Mouse (Mus musculus): ENCODE data around the gene Fcgr3. TPM values are rescaled to one million over a fixed set of nuclear protein-coding genes. Genes with fewer than 3 reads are reported as not detected.

Gene Fcgr3
- polyA plus RNA-seq, 1 experiment from 2014 or later, result 5.3 TPM

- no peaks in the 10 kb centered on the region for H3K9me3 ChIP-seq
- ATAC-seq (ENCODE audit: insufficient number of reproducible peaks, insufficient read depth, low FRiP score, low TSS enrichment, low read depth), result no peak
- WGBS, result 88% methylated on average over 4 of the region's 4 CpGs
- no peaks in the 10 kb centered on the region for H3K27me3 ChIP-seq
- no peak overlapping the region for H3K4me2 ChIP-seq
- H3K27ac ChIP-seq, result no peak overlapping the region
- H3K4me1 ChIP-seq (replicated peaks), result no peaks in the 10 kb centered on the region
- no peak overlapping the region for H3K4me3 ChIP-seq (replicated peaks)
- no peaks in the 10 kb centered on the region for H3K36me3 ChIP-seq
- H3K9ac ChIP-seq (replicated peaks), result no peak overlapping the region
Measured at GRCm38 (mm10) chr1:171006335-171006734, 58.4 kb downstream of the Fcgr3 start.

- no peak for ATAC-seq (ENCODE audit: insufficient number of reproducible peaks, insufficient read depth, low FRiP score, low TSS enrichment, low read depth)
- no peak overlapping the region for H3K4me3 ChIP-seq (replicated peaks)
- no peaks in the 10 kb centered on the region for H3K9me3 ChIP-seq
Measured at GRCm38 (mm10) chr1:171005586-171005985, 59.1 kb downstream of the Fcgr3 start.

GRCm38 (mm10) chr1:171005081-171005480 lies 59.7 kb downstream of the Fcgr3 start:
- no peaks in the 10 kb centered on the region for H3K9me3 ChIP-seq
- no peak for ATAC-seq (ENCODE audit: insufficient number of reproducible peaks, insufficient read depth, low FRiP score, low TSS enrichment, low read depth)
- 68% methylated on average over 6 of the region's 6 CpGs for WGBS

More at GRCm38 (mm10) chr1:171005586-171005985, 59.1 kb downstream of the Fcgr3 start:
- H3K27me3 ChIP-seq, result no peaks in the 10 kb centered on the region
- no peak overlapping the region for H3K27ac ChIP-seq
- H3K36me3 ChIP-seq, result no peaks in the 10 kb centered on the region
- no peaks in the 10 kb centered on the region for H3K4me1 ChIP-seq (replicated peaks)
- H3K9ac ChIP-seq (replicated peaks), result no peak overlapping the region
- no peak overlapping the region for H3K4me2 ChIP-seq

More at GRCm38 (mm10) chr1:171005081-171005480, 59.7 kb downstream of the Fcgr3 start:
- no peak overlapping the region for H3K27ac ChIP-seq
- no peak overlapping the region for H3K4me3 ChIP-seq (replicated peaks)
- H3K9ac ChIP-seq (replicated peaks), result no peak overlapping the region
- no peaks in the 10 kb centered on the region for H3K4me1 ChIP-seq (replicated peaks)
- H3K4me2 ChIP-seq, result no peak overlapping the region
- no peaks in the 10 kb centered on the region for H3K36me3 ChIP-seq
- H3K27me3 ChIP-seq, result no peaks in the 10 kb centered on the region

Small RNA genes lying within 50 kb of the gene (microRNA-seq; reads per million reads assigned to microRNA genes)
- gene Gm27552 (not detected), gene Gm27844 (not detected), gene Mir6546 (3.7 reads per million, percentile 12 among the genes with 10 or more reads in this experiment)

Other genes starting within 250 kb of the Fcgr3 start
- gene Atf6, start 197.2 kb downstream of the Fcgr3 start, polyA plus RNA-seq (2016; fragmentation: Nextera tagmentation; extraction: Ambion mirVana), result 8.4 and 9.3 TPM in 2 replicates
- 0.28 and 0.42 TPM in 2 replicates for gene Gm26620, start 179.9 kb downstream of the Fcgr3 start, polyA plus RNA-seq (2016; fragmentation: Nextera tagmentation; extraction: Ambion mirVana)
- 46.0 and 53.2 TPM in 2 replicates for gene Dusp12, start 179.4 kb downstream of the Fcgr3 start, polyA plus RNA-seq (2016; fragmentation: Nextera tagmentation; extraction: Ambion mirVana)
- not detected in 2 replicates for gene Fcrlb, start 152.0 kb downstream of the Fcgr3 start, polyA plus RNA-seq (2016; fragmentation: Nextera tagmentation; extraction: Ambion mirVana)
- not detected in 2 replicates for gene Fcrla, start 137.4 kb downstream of the Fcgr3 start, polyA plus RNA-seq (2016; fragmentation: Nextera tagmentation; extraction: Ambion mirVana)
- gene Fcgr2b, start 88.4 kb downstream of the Fcgr3 start, polyA plus RNA-seq (2016; fragmentation: Nextera tagmentation; extraction: Ambion mirVana), result 0.33 and 0.34 TPM in 2 replicates
- 0.17 and 0.21 TPM in 2 replicates for gene Fcgr4, start 46.0 kb downstream of the Fcgr3 start, polyA plus RNA-seq (2016; fragmentation: Nextera tagmentation; extraction: Ambion mirVana)
- gene Cfap126, start 49.0 kb upstream of the Fcgr3 start, polyA plus RNA-seq (2016; fragmentation: Nextera tagmentation; extraction: Ambion mirVana), result 1.5 and 1.6 TPM in 2 replicates
- 182 and 217 TPM in 2 replicates for gene Sdhc, start 85.7 kb upstream of the Fcgr3 start, polyA plus RNA-seq (2016; fragmentation: Nextera tagmentation; extraction: Ambion mirVana)
- 1.5 and 2.6 TPM in 2 replicates for gene Mpz, start 85.8 kb upstream of the Fcgr3 start, polyA plus RNA-seq (2016; fragmentation: Nextera tagmentation; extraction: Ambion mirVana)
- 2.0 and 2.8 TPM in 2 replicates for gene Pcp4l1, start 131.3 kb upstream of the Fcgr3 start, polyA plus RNA-seq (2016; fragmentation: Nextera tagmentation; extraction: Ambion mirVana)
- gene Nr1i3, start 149.0 kb upstream of the Fcgr3 start, polyA plus RNA-seq (2016; fragmentation: Nextera tagmentation; extraction: Ambion mirVana), result 0.17 and 0.43 TPM in 2 replicates
- gene Tomm40l, start 157.6 kb upstream of the Fcgr3 start, polyA plus RNA-seq (2016; fragmentation: Nextera tagmentation; extraction: Ambion mirVana), result 29.7 and 31.9 TPM in 2 replicates
- gene Apoa2, start 160.1 kb upstream of the Fcgr3 start, polyA plus RNA-seq (2016; fragmentation: Nextera tagmentation; extraction: Ambion mirVana), result 2.1 and 3.1 TPM in 2 replicates
- gene Fcer1g, start 169.4 kb upstream of the Fcgr3 start, polyA plus RNA-seq (2016; fragmentation: Nextera tagmentation; extraction: Ambion mirVana), result 15.9 and 21.0 TPM in 2 replicates
- gene Adamts4, start 185.5 kb upstream of the Fcgr3 start, polyA plus RNA-seq (2016; fragmentation: Nextera tagmentation; extraction: Ambion mirVana), result 10.5 and 11.0 TPM in 2 replicates
- gene Ndufs2, start 186.5 kb upstream of the Fcgr3 start, polyA plus RNA-seq (2016; fragmentation: Nextera tagmentation; extraction: Ambion mirVana), result 251 and 257 TPM in 2 replicates
- gene B4galt3, start 205.4 kb upstream of the Fcgr3 start, polyA plus RNA-seq (2016; fragmentation: Nextera tagmentation; extraction: Ambion mirVana), result 82.1 and 84.8 TPM in 2 replicates
- gene Ppox, start 216.3 kb upstream of the Fcgr3 start, polyA plus RNA-seq (2016; fragmentation: Nextera tagmentation; extraction: Ambion mirVana), result 71.9 and 75.9 TPM in 2 replicates
- 132 and 134 TPM in 2 replicates for gene Usp21, start 223.1 kb upstream of the Fcgr3 start, polyA plus RNA-seq (2016; fragmentation: Nextera tagmentation; extraction: Ambion mirVana)
- gene Ufc1, start 230.1 kb upstream of the Fcgr3 start, polyA plus RNA-seq (2016; fragmentation: Nextera tagmentation; extraction: Ambion mirVana), result 108 and 111 TPM in 2 replicates